Mouse (Mus musculus) heart, postnatal 36 days (tissue): ENCODE results near the gene Ncoa1. TPM values are rescaled to one million over a fixed set of nuclear protein-coding genes. Genes with fewer than 3 reads are reported as not detected.
A peak's percentile ranks its signal among the peaks of the same experiment; 100 is the strongest.

Source experiments
- DNase-seq, 2 experiments: peaks; one replicate each; pipeline ENCODE4 v3.0.0; 2021 to 2022
- intact Hi-C: fragments of 180-260 bp; cut with DNase I; formaldehyde crosslinking; loops from one replicate; pipeline ENCODE4 v1.15.1; 2025
- total RNA-seq, 2 experiments: library from RNA; stranded (reverse); gene quantifications; 2 replicates each; pipeline ENCODE4 v1.2.3; 2021

The Ncoa1 gene
- total RNA-seq, 2 experiments from 2014 or later, result 27.3 to 29.0 TPM

- no peak for DNase-seq
- intact Hi-C loops, result no loop called here
Observed at GRCm38 (mm10) chr12:4355019-4355730, 121.8 kb downstream of the Ncoa1 start.

- intact Hi-C loops, result no loop called here
- no peak for DNase-seq
Observed at GRCm38 (mm10) chr12:4343216-4343615, 133.8 kb downstream of the Ncoa1 start.

GRCm38 (mm10) chr12:4342087-4342486 lies 134.9 kb downstream of the Ncoa1 start:
- intact Hi-C loops, result no loop called here
- DNase-seq, result no peak

GRCm38 (mm10) chr12:4340325-4340924 lies 136.6 kb downstream of the Ncoa1 start:
- no peak for DNase-seq
- intact Hi-C loops, result no loop called here

- intact Hi-C loops, result loop anchor here (10.0 kb wide), 1 partner anchor 221 kb away; no protein-coding TSS in a partner anchor
- DNase-seq, result no peak
Observed at GRCm38 (mm10) chr12:4323604-4324003, 153.4 kb downstream of the Ncoa1 start.

- intact Hi-C loops, result loop anchor here (10.0 kb wide), 1 partner anchor 223 kb away; no protein-coding TSS in a partner anchor
- no peak for DNase-seq
Observed at GRCm38 (mm10) chr12:4322227-4322626, 154.8 kb downstream of the Ncoa1 start.

- intact Hi-C loops, result no loop called here
- no peak for DNase-seq
Observed at GRCm38 (mm10) chr12:4313824-4314223, 163.2 kb downstream of the Ncoa1 start.

- intact Hi-C loops, result no loop called here
- no peak for DNase-seq
Observed at GRCm38 (mm10) chr12:4306712-4307313, 170.2 kb downstream of the Ncoa1 start.

GRCm38 (mm10) chr12:4299300-4299699 lies 177.7 kb downstream of the Ncoa1 start:
- no peak for DNase-seq
- intact Hi-C loops, result no loop called here

GRCm38 (mm10) chr12:4298626-4299025 lies 178.4 kb downstream of the Ncoa1 start:
- DNase-seq, result no peak
- intact Hi-C loops, result no loop called here

GRCm38 (mm10) chr12:4295881-4296280 lies 181.1 kb downstream of the Ncoa1 start:
- no peak for DNase-seq
- intact Hi-C loops, result no loop called here

GRCm38 (mm10) chr12:4295281-4295680 lies 181.7 kb downstream of the Ncoa1 start:
- intact Hi-C loops, result no loop called here
- DNase-seq, result no peak

- intact Hi-C loops, result no loop called here
- no peak for DNase-seq
Observed at GRCm38 (mm10) chr12:4293813-4294212, 183.2 kb downstream of the Ncoa1 start.

- intact Hi-C loops, result no loop called here
Observed at GRCm38 (mm10) chr12:4285186-4285585, 191.8 kb downstream of the Ncoa1 start.

GRCm38 (mm10) chr12:4279878-4280277 lies 197.1 kb downstream of the Ncoa1 start:
- intact Hi-C loops, result loop anchor here (5.0 kb wide), 1 partner anchor 267 kb away; no protein-coding TSS in a partner anchor
- no peak for DNase-seq

More at GRCm38 (mm10) chr12:4285186-4285585, 191.8 kb downstream of the Ncoa1 start:
- DNase-seq, result peak; percentile 8 to 17

- intact Hi-C loops, result no loop called here
- no peak for DNase-seq
Observed at GRCm38 (mm10) chr12:4278978-4279755, 197.8 kb downstream of the Ncoa1 start.

- intact Hi-C loops, result no loop called here
- no peak for DNase-seq
Observed at GRCm38 (mm10) chr12:4271078-4271477, 205.9 kb downstream of the Ncoa1 start.

GRCm38 (mm10) chr12:4267765-4268164 lies 209.2 kb downstream of the Ncoa1 start:
- intact Hi-C loops, result no loop called here
- no peak for DNase-seq

- DNase-seq, result no peak
- intact Hi-C loops, result no loop called here
Observed at GRCm38 (mm10) chr12:4252742-4253655, 224.0 kb downstream of the Ncoa1 start.

GRCm38 (mm10) chr12:4249786-4250185 lies 227.2 kb downstream of the Ncoa1 start:
- intact Hi-C loops, result no loop called here
- no peak for DNase-seq
